Mouse (Mus musculus) liver, adult 2 months (tissue): ENCODE results near the gene 4931409K22Rik. TPM values are rescaled to one million over a fixed set of nuclear protein-coding genes. Genes with fewer than 3 reads are reported as not detected.

ENCODE experiments used
- DNase-seq: peaks from one replicate; pipeline ENCODE4 v3.0.0-alpha.2; 2011; ENCODE audit warnings: low read depth, low spot score; ENCODE audit errors: extremely low read depth
- H3K27ac ChIP-seq: fragments of 200-500 bp; replicated peaks from 2 replicates; pipeline ENCODE4 v1.5.1; 2012; ENCODE audit warnings: low read depth, mild to moderate bottlenecking, control low read depth, inconsistent platforms, low read length; ENCODE audit not compliant: insufficient read depth
- H3K27me3 ChIP-seq: fragments of 200-500 bp; 2 replicates; pipeline ENCODE4 v1.6.1; 2012; ENCODE audit warnings: mild to moderate bottlenecking, moderate library complexity, low read length, inconsistent platforms; ENCODE audit not compliant: control insufficient read depth, insufficient read depth
- H3K36me3 ChIP-seq: fragments of 200-500 bp; 2 replicates; pipeline ENCODE4 v1.6.1; 2012; ENCODE audit warnings: low read length, inconsistent platforms; ENCODE audit not compliant: control insufficient read depth, insufficient read depth
- H3K4me1 ChIP-seq: fragments of 200-500 bp; 2 replicates; pipeline ENCODE4 v1.6.1; 2011; ENCODE audit warnings: low read length; ENCODE audit not compliant: control insufficient read depth, insufficient read depth
- H3K4me3 ChIP-seq: fragments of 200-500 bp; 2 replicates; pipeline ENCODE4 v1.5.1; 2011; ENCODE audit warnings: low read depth, mild to moderate bottlenecking, control low read depth, low read length, moderate library complexity; ENCODE audit not compliant: insufficient read depth
- H3K79me2 ChIP-seq: fragments of 200-500 bp; 2 replicates; pipeline ENCODE4 v1.6.1; 2012; ENCODE audit warnings: inconsistent platforms, mild to moderate bottlenecking, low read length, moderate library complexity; ENCODE audit not compliant: control insufficient read depth, insufficient read depth
- H3K9ac ChIP-seq: fragments of 200-500 bp; 2 replicates; pipeline ENCODE4 v1.6.1; 2012; ENCODE audit warnings: low read depth, mild to moderate bottlenecking, control low read depth, inconsistent platforms, low read length
- CTCF ChIP-seq: fragments of 200-500 bp; IDR thresholded peaks from 2 replicates; pipeline ENCODE4 v1.5.1; 2011; ENCODE audit warnings: low read depth, low read length, control low read depth
- POLR2A ChIP-seq: fragments of 200-500 bp; IDR thresholded peaks from 2 replicates; pipeline ENCODE4 v1.6.1; 2011; ENCODE audit warnings: low read length, control low read depth; ENCODE audit not compliant: insufficient read depth; ENCODE audit errors: extremely low read depth
- WGBS: fragments of 180-500 bp; shearing (Covaris S2); methylation state at CpG from one replicate; pipeline ENCODE4 v1.1.7; 2018; 5-methylcytosine and 5-hydroxymethylcytosine counted together
- polyA plus RNA-seq: library from polyadenylated mRNA; depleted of rRNA; stranded (reverse); fragments of >200 nt; gene quantifications from 2 replicates; pipeline ENCODE4 v1.2.3, GENCODE M21; 2012
- total RNA-seq: library from RNA; depleted of rRNA; stranded (reverse); fragments of >200 nt; gene quantifications from 2 replicates; pipeline ENCODE4 v1.2.3, GENCODE M21; 2014

The 4931409K22Rik gene
- total and polyA plus RNA-seq, 2 experiments = not detected

GRCm38 (mm10) chr5:24553621-24554244 lies 2.9 kb downstream of the 4931409K22Rik start:
- no peak overlapping the region for H3K4me3 ChIP-seq
- no peaks in the 10 kb centered on the region; the same call in 1 of the 2 replicates for H3K27me3 ChIP-seq
- no peaks in the 10 kb centered on the region for H3K4me1 ChIP-seq
- TF ChIP-seq POLR2A = no peak
- no peak for TF ChIP-seq CTCF
- WGBS = 78% methylated on average over 5 of the region's 5 CpGs
- H3K27ac ChIP-seq = no peak overlapping the region
- no peaks in the 10 kb centered on the region for H3K79me2 ChIP-seq
- no peaks in the 10 kb centered on the region for H3K36me3 ChIP-seq
- DNase-seq = no peak
- H3K9ac ChIP-seq = no peak overlapping the region

DNA sequence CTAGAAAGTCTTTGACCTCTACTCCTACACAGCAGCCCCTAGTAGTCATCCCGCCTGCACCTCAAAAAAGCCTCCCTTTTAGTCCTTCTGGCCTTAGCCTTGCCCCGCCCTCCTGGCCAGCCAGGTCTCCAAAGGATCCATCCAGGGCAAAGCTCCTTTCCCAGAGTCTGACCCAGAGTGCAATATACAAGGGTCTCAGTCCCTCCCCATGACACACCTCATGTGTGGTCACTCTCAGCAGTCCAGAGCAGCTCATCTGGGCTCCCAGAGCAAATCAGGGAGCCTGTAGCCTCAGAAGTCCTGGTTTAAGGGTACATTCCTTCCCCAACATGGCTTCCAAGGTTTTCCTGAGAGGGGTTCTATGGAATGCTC lies 5.3 kb downstream of the 4931409K22Rik start:
- Histone ChIP-seq H3K27me3 (no peaks in the 10 kb centered on the region; the same call in 1 of the 2 replicates), H3K27ac (no peak overlapping the region), H3K36me3 (no peaks in the 10 kb centered on the region), H3K4me3 (no peak overlapping the region), H3K79me2 (no peaks in the 10 kb centered on the region), H3K9ac (no peak overlapping the region), H3K4me1 (no peaks in the 10 kb centered on the region)
- no peak for DNase-seq
- 71% methylated on average over 2 of the region's 2 CpGs for WGBS
- no peak for TF ChIP-seq CTCF

- TF ChIP-seq POLR2A (no peak), CTCF (no peak)
- no peak overlapping the region for H3K9ac ChIP-seq
- H3K27me3 ChIP-seq = no peaks in the 10 kb centered on the region; the same call in 1 of the 2 replicates
- no peaks in the 10 kb centered on the region for H3K36me3 ChIP-seq
- H3K27ac ChIP-seq = no peak overlapping the region
- no peak overlapping the region for H3K4me3 ChIP-seq
- H3K4me1 ChIP-seq = no peaks in the 10 kb centered on the region
- DNase-seq = no peak
- H3K79me2 ChIP-seq = no peaks in the 10 kb centered on the region
- 36% methylated on average over 26 of the region's 26 CpGs for WGBS
Observed at GRCm38 (mm10) chr5:24550598-24551316, 5.9 kb downstream of the 4931409K22Rik start.

GRCm38 (mm10) chr5:24542643-24543042 lies 14.0 kb downstream of the 4931409K22Rik start:
- Histone ChIP-seq H3K36me3 (no peaks in the 10 kb centered on the region), H3K4me1 (no peaks in the 10 kb centered on the region; the same call in 1 of the 2 replicates), H3K9ac (no peak overlapping the region), H3K4me3 (no peak overlapping the region), H3K79me2 (no peaks in the 10 kb centered on the region), H3K27ac (no peak overlapping the region), H3K27me3 (peaks cover 2% of the 10 kb centered on the region)
- WGBS = 81% methylated on average over 7 of the region's 7 CpGs
- DNase-seq = peak; percentile 7
- TF ChIP-seq CTCF (no peak), POLR2A (no peak)

GRCm38 (mm10) chr5:24541144-24541569 lies 15.5 kb downstream of the 4931409K22Rik start:
- Histone ChIP-seq H3K27ac (no peak overlapping the region), H3K79me2 (no peaks in the 10 kb centered on the region), H3K4me3 (no peak overlapping the region), H3K36me3 (no peaks in the 10 kb centered on the region), H3K4me1 (no peaks in the 10 kb centered on the region; the same call in 1 of the 2 replicates), H3K9ac (no peak overlapping the region), H3K27me3 (peaks cover 5% of the 10 kb centered on the region)
- no peak for DNase-seq
- TF ChIP-seq POLR2A (no peak), CTCF (no peak)
- WGBS = 38% methylated on average over 6 of the region's 6 CpGs
